Mouse (Mus musculus) hindbrain, postnatal 0 days (tissue): ENCODE results near the gene Calu. TPM values are rescaled to one million over a fixed set of nuclear protein-coding genes. Genes with fewer than 3 reads are reported as not detected.
A peak's percentile ranks its signal among the peaks of the same experiment; 100 is the strongest.

Experiments
- ATAC-seq: fragments of 200-750 bp; cut with Nextera tagmentation; 2 replicates; pipeline ENCODE4 v1.8.0; 2017; ENCODE audit warnings: mild to moderate bottlenecking, moderate TSS enrichment, moderate library complexity
- DNase-seq: peaks from one replicate; pipeline ENCODE4 v3.0.0-alpha.2; 2015; ENCODE audit warnings: low spot score
- H3K27ac ChIP-seq: fragments of 300-500 bp; sonication (generic); 2 replicates; pipeline ENCODE4 v1.5.1; 2014; ENCODE audit warnings: mild to moderate bottlenecking
- H3K27me3 ChIP-seq: fragments of 300-500 bp; sonication (generic); 2 replicates; pipeline ENCODE4 v1.6.1; 2014; ENCODE audit warnings: low read length, mixed read lengths; ENCODE audit not compliant: insufficient read depth
- H3K36me3 ChIP-seq: fragments of 300-500 bp; sonication (generic); 2 replicates; pipeline ENCODE4 v1.6.1; 2014; ENCODE audit warnings: low read length, mixed read lengths; ENCODE audit not compliant: insufficient read depth
- H3K4me1 ChIP-seq: fragments of 300-500 bp; sonication (generic); 2 replicates; pipeline ENCODE4 v1.6.1; 2014; ENCODE audit warnings: antibody characterized with exemption, low read length, mixed read lengths; ENCODE audit not compliant: insufficient read depth
- H3K4me2 ChIP-seq: fragments of 300-500 bp; sonication (generic); 2 replicates; pipeline ENCODE4 v1.6.1; 2014; ENCODE audit warnings: low read depth, mild to moderate bottlenecking, low read length, moderate library complexity, mixed read lengths
- H3K4me3 ChIP-seq: fragments of 300-500 bp; sonication (generic); 2 replicates; pipeline ENCODE4 v1.5.1; 2014; ENCODE audit warnings: low read length
- H3K9ac ChIP-seq: fragments of 300-500 bp; sonication (generic); replicated peaks from 2 replicates; pipeline ENCODE4 v1.6.1; 2014; ENCODE audit warnings: mild to moderate bottlenecking, low read length, moderate library complexity, mixed read lengths
- H3K9me3 ChIP-seq: fragments of 300-500 bp; sonication (generic); 2 replicates; pipeline ENCODE4 v1.6.1; 2016; ENCODE audit warnings: low read length, mixed read lengths
- CTCF ChIP-seq: IDR thresholded peaks from 2 replicates; pipeline ENCODE4 v1.5.1; 2016; ENCODE audit warnings: antibody characterized with exemption, control low read depth, low read depth
- WGBS: fragments of 180-500 bp; shearing (Covaris S2); extraction: QIAGEN DNeasy Blood & Tissue Kit; methylation state at CpG from one replicate; pipeline ENCODE4 v1.1.7; 2014; 5-methylcytosine and 5-hydroxymethylcytosine counted together
- polyA plus RNA-seq: library from polyadenylated mRNA; unstranded; fragments of >200 nt; fragmentation: Nextera tagmentation; extraction: Ambion mirVana; gene quantifications from 2 replicates; pipeline ENCODE4 v1.2.1, GENCODE M21; 2015
- total RNA-seq: library from RNA; depleted of rRNA; stranded (reverse); fragments of >200 nt; gene quantifications from 2 replicates; pipeline ENCODE4 v1.2.3, GENCODE M21; 2014

Calu gene
- total and polyA plus RNA-seq, 2 experiments from 2014 or later = 119 to 135 TPM

- Histone ChIP-seq H3K9me3 (no peaks in the 10 kb centered on the region), H3K4me1 (0 out of 2 replicates have a peak, but pooled peaks cover 3% of the 10 kb centered on the region), H3K9ac (no peak overlapping the region), H3K4me3 (no peak overlapping the region), H3K36me3 (peaks cover 13% of the 10 kb centered on the region; the same call in 1 of the 2 replicates), H3K27me3 (no peaks in the 10 kb centered on the region), H3K4me2 (no peak overlapping the region), H3K27ac (no peak overlapping the region)
- DNase-seq (no peak), ATAC-seq (no peak)
- TF ChIP-seq CTCF = no peak
- 92% methylated on average over 3 of the region's 3 CpGs for WGBS
These were observed 11.5 kb downstream of the Calu start for GRCm38 (mm10) chr6:29359386-29359785.

GRCm38 (mm10) chr6:29360211-29360610, 12.3 kb downstream of the Calu start:
- WGBS = 85% methylated on average over 6 of the region's 6 CpGs
- DNase-seq (no peak), ATAC-seq (no peak)
- no peak overlapping the region for H3K4me2 ChIP-seq
- peaks cover 13% of the 10 kb centered on the region; the same call in 1 of the 2 replicates for H3K36me3 ChIP-seq
- H3K27ac ChIP-seq = no peak overlapping the region
- no peaks in the 10 kb centered on the region for H3K27me3 ChIP-seq
- H3K9ac ChIP-seq = no peak overlapping the region
- no peak for TF ChIP-seq CTCF
- H3K4me3 ChIP-seq = no peak overlapping the region
- no peaks in the 10 kb centered on the region for H3K9me3 ChIP-seq
- 0 out of 2 replicates have a peak, but pooled peaks cover 3% of the 10 kb centered on the region for H3K4me1 ChIP-seq

- Histone ChIP-seq H3K9me3 (no peaks in the 10 kb centered on the region), H3K4me2 (no peak overlapping the region), H3K4me3 (no peak overlapping the region), H3K27ac (no peak overlapping the region), H3K4me1 (0 out of 2 replicates have a peak, but pooled peaks cover 3% of the 10 kb centered on the region), H3K36me3 (peaks cover 21% of the 10 kb centered on the region), H3K9ac (no peak overlapping the region), H3K27me3 (no peaks in the 10 kb centered on the region)
- 34% methylated on average over 7 of the region's 7 CpGs for WGBS
- DNase-seq = peak; percentile 46
- peak; percentile 63 for TF ChIP-seq CTCF
- 0 out of 2 replicates have a peak, but pooled peaks have one; percentile 45 for ATAC-seq
These were observed 14.6 kb downstream of the Calu start for GRCm38 (mm10) chr6:29362246-29363128.

GRCm38 (mm10) chr6:29363129-29363515, 15.3 kb downstream of the Calu start:
- TF ChIP-seq CTCF = no peak
- Histone ChIP-seq H3K9me3 (no peaks in the 10 kb centered on the region), H3K27ac (no peak overlapping the region), H3K4me2 (no peak overlapping the region), H3K27me3 (no peaks in the 10 kb centered on the region), H3K9ac (no peak overlapping the region), H3K36me3 (peaks cover 20% of the 10 kb centered on the region), H3K4me3 (no peak overlapping the region), H3K4me1 (0 out of 2 replicates have a peak, but pooled peaks cover 3% of the 10 kb centered on the region)
- 67% methylated on average over 3 of the region's 3 CpGs for WGBS
- no peak for DNase-seq
- ATAC-seq = no peak

- no peak overlapping the region for H3K9ac ChIP-seq
- H3K4me1 ChIP-seq = 0 out of 2 replicates have a peak, but pooled peaks cover 3% of the 10 kb centered on the region
- H3K27me3 ChIP-seq = no peaks in the 10 kb centered on the region
- H3K9me3 ChIP-seq = no peaks in the 10 kb centered on the region
- WGBS = 92% methylated on average over 1 of the region's 1 CpGs
- no peak for TF ChIP-seq CTCF
- peaks cover 20% of the 10 kb centered on the region for H3K36me3 ChIP-seq
- H3K4me2 ChIP-seq = no peak overlapping the region
- DNase-seq (no peak), ATAC-seq (no peak)
- H3K27ac ChIP-seq = no peak overlapping the region
- H3K4me3 ChIP-seq = no peak overlapping the region
These were observed 17.4 kb downstream of the Calu start for GRCm38 (mm10) chr6:29365277-29365676.

GRCm38 (mm10) chr6:29377386-29377785, 29.5 kb downstream of the Calu start:
- no peaks in the 10 kb centered on the region for H3K4me1 ChIP-seq
- H3K27me3 ChIP-seq = no peaks in the 10 kb centered on the region
- no peak overlapping the region for H3K9ac ChIP-seq
- H3K27ac ChIP-seq = no peak overlapping the region
- no peak for DNase-seq
- 75% methylated on average over 4 of the region's 4 CpGs for WGBS
- no peak overlapping the region for H3K4me3 ChIP-seq
- no peak for ATAC-seq
- no peak overlapping the region for H3K4me2 ChIP-seq
- peaks cover 37% of the 10 kb centered on the region; the same call in 1 of the 2 replicates for H3K36me3 ChIP-seq
- no peak for TF ChIP-seq CTCF
- H3K9me3 ChIP-seq = no peaks in the 10 kb centered on the region

GRCm38 (mm10) chr6:29378678-29379077, 30.8 kb downstream of the Calu start:
- Histone ChIP-seq H3K27ac (no peak overlapping the region), H3K4me1 (no peaks in the 10 kb centered on the region), H3K9me3 (no peaks in the 10 kb centered on the region), H3K9ac (no peak overlapping the region), H3K4me3 (no peak overlapping the region), H3K4me2 (no peak overlapping the region), H3K27me3 (no peaks in the 10 kb centered on the region), H3K36me3 (peaks cover 31% of the 10 kb centered on the region; the same call in 1 of the 2 replicates)
- ATAC-seq = no peak
- DNase-seq = no peak
- 97% methylated on average over 10 of the region's 10 CpGs for WGBS
- no peak for TF ChIP-seq CTCF
